Mouse (Mus musculus) brain, adult 2 months (tissue): ENCODE measurements around the gene Dock6.
"Not testable (repeated sequence)": the region's sequence is repeated elsewhere in the genome, so short reads cannot be mapped to it uniquely, and the experiment has no call there.

Experiments used
- DNase-seq: peaks from one replicate; pipeline ENCODE4 v3.0.0; 2011; ENCODE audit warnings: low read depth, low spot score

The Dock6 gene

DNA sequence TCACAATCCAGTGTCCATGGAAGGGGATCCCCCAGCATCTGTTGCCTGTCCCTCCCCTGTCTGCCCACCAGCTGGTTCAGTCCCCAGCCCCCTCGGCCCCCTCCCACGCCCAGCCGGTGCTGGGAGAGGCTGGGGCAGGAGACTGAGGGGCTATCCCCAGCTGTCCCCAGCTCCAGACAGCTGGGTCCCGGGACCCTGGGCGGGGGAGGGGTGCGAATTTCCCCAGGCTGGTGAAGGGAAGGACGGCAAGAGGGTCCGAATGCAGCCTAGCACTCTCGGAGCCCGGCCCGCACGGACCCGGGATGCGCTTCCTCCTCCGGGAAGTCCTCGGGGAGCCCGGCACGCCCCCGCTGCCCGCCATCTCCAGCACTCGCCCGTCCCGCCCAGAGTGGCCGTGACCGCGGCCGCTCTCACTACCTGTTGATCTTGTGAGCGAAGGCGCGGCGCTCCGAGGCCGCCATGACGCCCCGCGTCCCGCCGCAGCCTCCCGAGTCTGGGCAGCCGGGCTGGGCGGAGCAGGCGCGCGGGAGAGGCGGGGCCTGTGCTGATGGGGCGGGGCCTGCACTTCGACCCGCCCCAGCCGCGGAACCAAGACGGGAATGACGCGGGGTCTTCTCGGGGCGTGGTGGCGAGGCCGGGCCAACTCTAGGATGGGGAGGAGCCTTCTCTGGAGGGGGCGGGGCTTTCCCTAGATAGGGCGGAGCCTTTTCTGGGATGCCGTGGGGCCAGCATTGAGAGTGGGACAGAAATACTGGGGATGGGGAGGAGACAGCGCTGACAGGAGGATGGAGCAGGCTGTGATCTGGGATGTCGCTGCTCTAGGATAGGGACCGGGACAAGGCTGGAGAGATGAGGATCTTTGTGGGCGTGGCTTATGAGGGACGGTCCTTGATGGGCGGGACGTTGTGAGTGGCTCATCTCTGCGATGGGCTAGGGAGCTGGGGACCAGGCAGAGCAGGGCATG is at the start of gene Dock6:
Dock6 (minus strand) TSS at position 508 of the 964 bp plus-strand sequence.
- peak; percentile 64 for DNase-seq

DNA sequence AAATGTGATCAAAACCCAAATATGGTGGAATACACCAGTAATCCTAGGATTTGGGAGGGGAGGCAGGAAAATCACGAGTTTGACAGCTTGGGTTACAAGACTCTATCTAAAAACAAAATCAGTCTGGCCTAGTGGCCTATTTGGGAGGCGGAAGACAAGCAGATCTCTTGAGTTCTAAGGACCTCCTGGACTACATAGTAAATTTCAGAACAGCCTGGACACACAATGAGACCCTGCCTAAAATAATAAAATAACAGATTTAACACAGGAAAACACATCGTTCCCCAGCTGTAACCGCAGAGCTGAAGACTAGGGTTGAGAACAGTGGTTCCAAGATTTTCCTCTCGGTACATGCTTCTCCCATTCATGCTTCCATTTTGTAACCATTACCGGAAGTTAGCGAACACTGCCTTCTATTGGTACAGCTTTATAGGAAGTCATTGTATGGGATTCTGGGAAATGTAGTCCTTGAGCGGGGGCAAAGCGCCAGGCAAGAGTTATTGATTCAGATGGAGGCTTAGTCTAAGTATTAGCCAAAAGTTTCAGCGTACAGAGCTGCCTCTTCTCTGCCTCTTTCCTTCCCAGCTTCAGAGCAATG is 48.9 kb upstream of the Dock6 start:
- peak; percentile 93 for DNase-seq

DNA sequence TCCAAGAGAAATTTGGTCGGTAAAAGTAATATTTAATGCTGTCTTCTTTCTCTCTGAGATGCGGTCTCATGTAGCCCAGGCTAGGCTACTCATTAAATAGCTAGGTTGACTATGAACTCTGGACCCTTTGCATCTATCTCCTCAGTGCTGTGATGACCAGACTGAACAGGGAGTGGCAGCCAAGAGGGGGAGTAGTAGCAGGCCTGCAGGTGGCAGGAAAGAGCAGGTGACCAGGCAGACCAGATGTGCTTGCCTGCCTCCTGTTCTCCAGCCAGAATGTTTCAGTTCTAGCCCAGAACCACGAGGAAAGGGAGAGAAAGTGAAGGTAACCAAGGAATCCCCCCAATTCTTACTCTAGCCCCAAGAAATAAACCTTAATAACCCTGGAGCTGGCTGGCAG is 36.8 kb upstream of the Dock6 start:
- DNase-seq, result no peak

DNA sequence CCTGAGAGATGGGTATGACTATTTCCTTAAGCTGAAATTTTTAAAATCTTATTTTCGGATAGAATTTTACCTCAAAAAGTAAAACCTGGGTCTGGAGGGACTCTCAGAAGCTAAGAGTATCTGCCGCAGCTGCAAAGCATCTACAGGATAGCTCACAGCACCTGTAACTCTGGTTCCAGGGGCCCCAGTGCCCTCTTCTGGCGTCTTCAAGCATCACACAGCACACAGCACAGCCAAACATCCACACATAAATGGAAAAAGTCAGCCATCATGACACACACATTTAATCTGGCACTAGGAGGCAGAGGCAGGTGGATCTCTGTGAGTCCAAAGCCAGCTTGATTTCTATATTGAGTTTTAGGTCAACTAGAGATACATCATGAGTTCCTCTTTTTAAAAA is 24.2 kb upstream of the Dock6 start:
- no peak for DNase-seq

GRCm38 (mm10) chr9:21872204-21872603 is 19.8 kb upstream of the Dock6 start:
- peak; percentile 26 for DNase-seq

DNA sequence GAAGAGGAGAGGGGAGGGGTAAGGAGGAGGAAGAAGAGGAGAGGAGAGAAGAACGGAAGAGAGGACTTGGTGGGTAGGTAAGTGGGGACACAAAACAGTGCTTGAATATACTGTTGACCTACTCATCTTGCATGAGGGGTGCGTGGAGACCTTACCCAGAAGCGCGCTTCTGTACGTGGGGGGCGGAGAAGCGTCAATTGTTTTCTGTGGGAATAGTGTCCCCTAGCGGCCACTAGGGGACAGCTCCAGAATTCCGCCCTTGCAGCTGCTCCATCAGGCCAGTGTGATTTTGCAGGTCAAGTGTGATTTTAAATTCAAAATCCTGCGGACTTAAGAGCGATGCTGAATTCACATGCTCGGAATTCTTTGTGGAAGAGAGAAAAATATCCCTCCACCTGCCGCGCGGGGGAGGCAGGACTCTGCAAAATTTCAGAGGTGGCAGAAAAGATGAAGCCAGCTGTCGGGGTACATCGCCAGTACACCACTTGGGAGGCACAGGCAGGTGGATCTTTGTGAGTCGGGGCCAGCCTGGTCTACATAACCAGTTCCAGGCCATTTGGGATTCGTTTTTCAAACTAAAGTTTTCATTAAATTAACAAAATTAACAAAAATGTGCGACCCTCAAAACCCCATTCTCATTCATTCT is 18.6 kb upstream of the Dock6 start:
- peak; percentile 80 for DNase-seq

GRCm38 (mm10) chr9:21869290-21869689 is 16.9 kb upstream of the Dock6 start:
- DNase-seq, result peak; percentile 56

DNA sequence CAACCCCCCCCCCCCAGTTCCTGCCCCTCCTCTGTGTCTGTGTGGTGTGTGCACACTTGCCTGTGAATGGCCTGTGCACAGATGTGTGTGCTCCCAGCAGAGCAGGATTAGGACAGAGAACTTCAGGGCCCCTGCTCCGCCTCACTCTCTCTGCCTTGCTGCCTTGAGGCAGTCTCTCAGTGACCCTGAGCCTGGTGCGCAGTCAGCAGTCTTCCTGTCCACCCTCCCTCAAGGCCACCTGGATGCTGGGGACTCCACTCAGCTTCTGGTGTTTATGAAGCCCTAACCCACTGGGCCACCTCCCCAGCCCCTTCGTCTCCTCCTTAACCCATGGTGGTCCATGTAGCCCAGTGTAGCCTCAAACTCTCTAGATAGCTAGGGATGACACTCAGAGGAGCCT is 15.3 kb upstream of the Dock6 start:
- no peak for DNase-seq

DNA sequence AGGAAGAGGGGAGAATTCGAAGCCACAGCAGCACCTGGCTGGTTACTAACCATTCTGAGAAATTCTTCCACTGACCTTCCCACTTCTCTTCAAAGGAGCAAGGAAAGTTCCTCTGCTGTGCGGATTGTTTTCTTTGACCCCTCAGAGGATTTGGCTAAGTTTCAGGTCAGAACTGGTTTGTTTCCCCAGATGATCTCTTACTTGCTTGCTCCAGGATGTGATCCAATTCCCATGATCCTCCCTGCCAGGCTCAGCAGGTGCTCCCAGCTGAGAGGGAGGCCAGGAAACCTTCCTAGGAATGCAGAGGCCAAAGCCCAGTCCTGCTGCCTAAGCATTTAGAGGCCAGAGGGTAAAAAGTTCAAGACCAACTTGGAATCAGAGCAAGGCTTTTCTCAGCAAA is 14.2 kb upstream of the Dock6 start:
- peak; percentile 40 for DNase-seq

- DNase-seq, result no peak
Observed at GRCm38 (mm10) chr9:21865673-21866398, 13.4 kb upstream of the Dock6 start.

DNA sequence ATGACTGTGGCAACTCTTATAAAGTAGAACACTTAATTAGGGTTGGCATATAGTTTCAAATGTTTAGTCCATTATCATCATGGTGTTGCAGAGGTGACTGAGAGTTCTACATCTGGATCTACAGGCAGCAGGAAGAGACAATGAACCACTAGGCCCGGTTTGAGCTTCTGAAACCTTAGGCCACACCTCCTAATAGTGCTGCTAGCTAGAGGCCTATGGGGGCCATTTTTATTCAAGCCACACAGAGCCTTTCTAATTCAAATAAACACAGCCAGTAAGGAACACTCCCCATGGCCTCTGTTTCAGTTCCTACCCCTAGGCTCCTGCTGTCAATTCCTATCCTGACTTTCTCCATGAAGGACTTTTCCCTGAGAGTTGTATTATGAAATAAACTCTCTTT is 9.7 kb upstream of the Dock6 start:
- DNase-seq, result no peak

DNA sequence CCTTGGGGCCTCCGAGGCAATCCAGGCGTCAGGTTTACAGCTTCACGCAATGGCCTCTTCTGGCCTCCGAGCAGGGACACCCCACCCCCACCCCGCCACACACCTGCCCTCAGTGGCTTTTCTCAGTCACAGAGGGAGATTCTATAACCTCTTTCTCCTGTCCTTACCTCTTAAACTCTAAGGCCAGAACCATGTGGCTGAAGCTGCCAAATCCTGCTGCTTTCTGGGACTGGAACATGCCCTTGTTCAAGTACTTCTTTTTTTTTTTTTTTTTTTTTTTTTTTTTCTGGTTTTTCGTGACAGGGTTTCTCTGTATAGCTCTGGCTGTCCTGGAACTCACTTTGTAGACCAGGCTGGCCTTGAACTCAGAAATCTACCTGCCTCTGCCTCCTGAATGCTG is 7.9 kb upstream of the Dock6 start:
- not testable (repeated sequence) for DNase-seq

DNA sequence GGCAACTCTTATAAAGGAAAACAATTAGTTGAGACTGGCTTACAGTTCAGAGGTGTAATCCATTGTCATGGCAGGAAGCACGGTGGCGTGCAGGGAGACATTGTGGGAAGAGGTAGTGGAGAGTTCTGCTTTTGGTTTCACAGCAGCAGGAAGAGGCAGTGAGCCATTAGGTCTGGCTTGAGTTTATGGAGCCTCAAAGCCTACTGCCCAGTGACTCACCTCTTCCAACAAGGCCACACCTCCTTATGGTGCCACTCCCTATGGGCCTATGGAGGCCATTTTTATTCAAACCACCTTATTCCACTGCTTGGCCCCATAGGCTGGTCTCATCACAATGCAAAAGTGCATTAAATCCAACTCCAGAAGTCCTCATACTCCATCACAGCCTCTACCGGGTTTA is 7.2 kb upstream of the Dock6 start:
- no peak for DNase-seq

- no peak for DNase-seq
Observed at GRCm38 (mm10) chr9:21858084-21858483, 5.6 kb upstream of the Dock6 start.

GRCm38 (mm10) chr9:21857501-21857900 is 5.1 kb upstream of the Dock6 start:
- DNase-seq, result no peak

DNA sequence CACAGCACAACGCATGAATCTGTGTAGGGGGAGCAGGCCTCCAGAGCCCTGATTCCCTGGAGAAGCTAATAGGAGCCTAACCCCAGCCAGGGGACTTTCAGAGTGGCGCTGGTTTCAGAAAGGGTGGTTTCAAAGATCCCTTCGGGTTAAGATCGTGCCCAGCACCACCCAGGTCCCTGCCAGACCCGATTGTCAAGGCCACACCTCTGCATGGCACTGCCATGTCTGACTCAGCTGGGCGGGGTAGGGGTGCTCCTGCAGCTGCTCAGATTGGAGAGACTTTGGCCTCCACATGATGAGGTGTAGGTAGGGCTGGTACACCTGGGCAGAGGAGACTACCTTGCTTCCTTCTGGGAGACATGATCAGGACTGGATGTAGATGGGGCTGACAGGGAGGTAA is 2.5 kb upstream of the Dock6 start:
- no peak for DNase-seq

- peak; percentile 40 for DNase-seq
Observed at GRCm38 (mm10) chr9:21853961-21854360, 1.5 kb upstream of the Dock6 start.

DNA sequence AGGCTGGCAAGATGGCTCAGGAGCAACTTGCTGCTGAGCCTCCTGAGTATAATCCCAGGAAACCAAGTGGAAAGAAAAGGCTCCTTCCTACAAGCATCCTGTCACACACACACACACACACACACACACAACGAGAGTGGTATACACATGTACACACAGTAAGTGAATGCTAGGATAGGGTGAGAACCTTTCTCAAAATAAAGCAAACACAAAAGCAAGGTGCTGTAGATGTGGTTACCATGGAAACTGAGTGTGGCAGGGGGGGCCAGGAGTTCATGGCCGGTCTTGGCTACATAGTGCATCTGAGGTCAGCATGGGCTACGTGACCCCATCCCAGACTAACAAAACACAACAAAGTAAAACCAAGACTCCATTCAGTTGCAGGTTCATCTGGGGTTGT is 1.4 kb downstream of the Dock6 start:
- DNase-seq, result peak; percentile 21

GRCm38 (mm10) chr9:21849691-21850677 is 2.5 kb downstream of the Dock6 start:
- DNase-seq, result no peak

GRCm38 (mm10) chr9:21847926-21848325 is 4.5 kb downstream of the Dock6 start:
- no peak for DNase-seq

GRCm38 (mm10) chr9:21847425-21847824 is 5.0 kb downstream of the Dock6 start:
- no peak for DNase-seq
